Mouse (Mus musculus): ENCODE results near the gene Ces2e. TPM values are rescaled to one million over a fixed set of nuclear protein-coding genes. Genes with fewer than 3 reads are reported as not detected.

Ces2e gene
- polyA plus RNA-seq, 1 experiment from 2014 or later, result 1.8 TPM

DNA sequence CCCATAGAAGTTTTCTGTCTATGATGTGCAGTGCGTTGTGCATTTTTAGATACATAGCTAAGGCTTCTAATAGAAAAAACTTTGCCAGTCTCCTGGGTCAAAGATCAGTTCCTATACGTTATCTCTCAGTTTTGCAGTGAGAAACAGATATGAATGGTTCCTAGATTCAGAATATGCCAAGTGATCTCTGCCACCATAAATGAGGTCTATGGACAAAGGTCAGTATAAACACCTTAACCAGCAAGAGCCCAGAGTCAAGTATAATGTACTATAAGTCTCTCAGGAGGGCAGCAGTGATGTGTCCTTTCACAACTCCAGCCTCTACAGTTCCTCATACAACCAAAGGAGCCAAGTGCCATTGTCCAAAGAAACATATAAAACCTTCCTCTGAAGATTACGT is 1.2 kb downstream of the Ces2e start:
- H3K4me2 ChIP-seq (ENCODE audit: low read length), result no peak overlapping the region
- H3K9ac ChIP-seq (ENCODE audit: low read depth, low read length), result no peak overlapping the region
- no peak overlapping the region for H3K4me3 ChIP-seq (replicated peaks; ENCODE audit: low read depth, low read length)
- no peaks in the 10 kb centered on the region for H3K36me3 ChIP-seq (ENCODE audit: insufficient read depth, low read length)
- TF ChIP-seq CTCF (IDR thresholded peaks at IDR 0.05; ENCODE audit: low read depth), result no peak
- ATAC-seq (replicated peaks; ENCODE audit: low FRiP score, low read depth) (no peak), DNase-seq (ENCODE audit: low spot score) (no peak)
- WGBS, result 87% methylated on average over 3 of the region's 3 CpGs
- no peaks in the 10 kb centered on the region for H3K27me3 ChIP-seq (ENCODE audit: insufficient read depth, low read length)
- no peaks in the 10 kb centered on the region for H3K4me1 ChIP-seq (replicated peaks; ENCODE audit: insufficient read depth, low read length)
- no peak overlapping the region for H3K27ac ChIP-seq
- H3K9me3 ChIP-seq (replicated peaks; ENCODE audit: low read length), result no peaks in the 10 kb centered on the region

DNA sequence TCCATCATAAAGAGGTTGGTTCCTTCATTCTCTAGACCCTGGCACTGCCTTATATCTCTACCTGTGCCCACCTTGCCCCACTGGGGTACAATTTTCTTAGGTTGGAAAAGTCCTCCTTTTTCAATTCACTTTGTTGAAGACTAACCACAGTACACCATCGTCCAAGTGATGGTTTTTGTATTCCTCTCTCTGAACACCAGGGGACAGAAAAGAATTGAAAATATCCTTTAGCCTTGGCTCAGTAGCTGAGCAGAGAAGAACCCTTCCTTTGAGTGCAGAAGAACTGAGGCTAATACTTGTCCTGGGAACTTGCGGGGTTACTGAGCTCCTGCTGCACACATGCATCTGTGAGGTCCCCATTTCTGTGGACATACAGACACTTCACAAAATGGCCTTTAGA is 18.6 kb downstream of the Ces2e start:
- Histone ChIP-seq H3K4me2 (ENCODE audit: low read length) (no peak overlapping the region), H3K27me3 (ENCODE audit: insufficient read depth, low read length) (no peaks in the 10 kb centered on the region), H3K4me3 (replicated peaks; ENCODE audit: low read depth, low read length) (no peak overlapping the region), H3K4me1 (replicated peaks; ENCODE audit: insufficient read depth, low read length) (no peaks in the 10 kb centered on the region), H3K9me3 (replicated peaks; ENCODE audit: low read length) (no peaks in the 10 kb centered on the region), H3K36me3 (ENCODE audit: insufficient read depth, low read length) (no peaks in the 10 kb centered on the region), H3K27ac (no peak overlapping the region), H3K9ac (ENCODE audit: low read depth, low read length) (no peak overlapping the region)
- ATAC-seq (replicated peaks; ENCODE audit: low FRiP score, low read depth), result no peak
- no peak for DNase-seq (ENCODE audit: low spot score)
- WGBS, result 82% methylated on average over 2 of the region's 2 CpGs
- peak; percentile 53 for TF ChIP-seq CTCF (IDR thresholded peaks at IDR 0.05; ENCODE audit: low read depth)

DNA sequence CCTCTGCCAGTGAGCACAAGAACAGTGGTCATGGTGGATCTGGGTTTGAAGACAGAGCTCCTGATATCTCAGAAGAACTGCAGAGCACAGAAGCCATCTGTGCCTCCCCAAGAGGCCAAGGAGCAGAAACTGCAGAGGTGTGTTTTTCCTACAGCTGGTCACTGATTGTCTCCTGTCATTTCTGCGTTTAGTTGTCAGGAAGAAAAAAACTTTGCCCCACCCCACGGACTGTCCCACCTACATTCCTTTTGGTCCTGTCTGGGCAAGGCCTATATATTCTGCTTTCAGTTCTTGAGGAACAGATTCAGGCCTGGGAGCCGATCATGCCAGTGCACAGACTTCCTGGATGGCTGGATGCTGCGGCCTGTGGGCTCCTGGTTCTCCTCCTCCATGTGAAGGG is 21.0 kb downstream of the Ces2e start, which contains the start of gene Ces2f:
Gene Ces2f (plus strand): TSS at position 301 of the 400 bp plus-strand sequence.
- no peak for ATAC-seq (replicated peaks; ENCODE audit: low FRiP score, low read depth)
- TF ChIP-seq CTCF (IDR thresholded peaks at IDR 0.05; ENCODE audit: low read depth), result no peak
- no peaks in the 10 kb centered on the region for H3K9me3 ChIP-seq (replicated peaks; ENCODE audit: low read length)
- no peak within 1 kb of the TSS for H3K9ac ChIP-seq (ENCODE audit: low read depth, low read length)
- no peaks in the 10 kb centered on the region for H3K36me3 ChIP-seq (ENCODE audit: insufficient read depth, low read length)
- no peak within 1 kb of the TSS for H3K4me3 ChIP-seq (replicated peaks; ENCODE audit: low read depth, low read length)
- no peak within 1 kb of the TSS for H3K4me2 ChIP-seq (ENCODE audit: low read length)
- no peak for DNase-seq (ENCODE audit: low spot score)
- no peaks in the 10 kb centered on the region for H3K4me1 ChIP-seq (replicated peaks; ENCODE audit: insufficient read depth, low read length)
- H3K27ac ChIP-seq, result no peak within 1 kb of the TSS
- no peaks in the 10 kb centered on the region for H3K27me3 ChIP-seq (ENCODE audit: insufficient read depth, low read length)
- 59% methylated on average over 4 of the region's 4 CpGs for WGBS

DNA sequence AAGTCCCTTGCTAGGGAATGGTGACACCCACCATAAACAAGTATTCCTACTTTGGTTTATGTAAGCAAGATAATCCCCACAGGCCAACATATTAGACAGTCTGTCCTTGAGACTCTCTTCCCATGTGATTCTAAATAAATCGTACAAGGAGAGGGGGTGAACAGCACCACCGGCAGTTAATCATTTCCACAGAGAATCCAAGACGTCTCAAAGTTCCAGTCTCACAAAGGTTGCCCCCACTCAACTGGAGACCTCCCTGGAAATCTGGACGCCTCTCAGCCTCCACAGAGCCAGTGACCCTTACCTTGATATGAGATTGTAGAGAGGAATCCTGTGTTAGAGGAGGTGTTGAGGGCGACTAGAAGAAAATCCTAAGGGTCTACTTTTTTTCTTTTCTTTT is 23.0 kb downstream of the Ces2e start:
- no peak overlapping the region for H3K27ac ChIP-seq
- H3K4me1 ChIP-seq (replicated peaks; ENCODE audit: insufficient read depth, low read length), result no peaks in the 10 kb centered on the region
- H3K4me2 ChIP-seq (ENCODE audit: low read length), result no peak overlapping the region
- H3K9ac ChIP-seq (ENCODE audit: low read depth, low read length), result no peak overlapping the region
- TF ChIP-seq CTCF (IDR thresholded peaks at IDR 0.05; ENCODE audit: low read depth), result no peak
- no peaks in the 10 kb centered on the region for H3K9me3 ChIP-seq (replicated peaks; ENCODE audit: low read length)
- H3K36me3 ChIP-seq (ENCODE audit: insufficient read depth, low read length), result no peaks in the 10 kb centered on the region
- H3K4me3 ChIP-seq (replicated peaks; ENCODE audit: low read depth, low read length), result no peak overlapping the region
- ATAC-seq (replicated peaks; ENCODE audit: low FRiP score, low read depth) (no peak), DNase-seq (ENCODE audit: low spot score) (no peak)
- 58% methylated on average over 5 of the region's 5 CpGs for WGBS
- no peaks in the 10 kb centered on the region for H3K27me3 ChIP-seq (ENCODE audit: insufficient read depth, low read length)

DNA sequence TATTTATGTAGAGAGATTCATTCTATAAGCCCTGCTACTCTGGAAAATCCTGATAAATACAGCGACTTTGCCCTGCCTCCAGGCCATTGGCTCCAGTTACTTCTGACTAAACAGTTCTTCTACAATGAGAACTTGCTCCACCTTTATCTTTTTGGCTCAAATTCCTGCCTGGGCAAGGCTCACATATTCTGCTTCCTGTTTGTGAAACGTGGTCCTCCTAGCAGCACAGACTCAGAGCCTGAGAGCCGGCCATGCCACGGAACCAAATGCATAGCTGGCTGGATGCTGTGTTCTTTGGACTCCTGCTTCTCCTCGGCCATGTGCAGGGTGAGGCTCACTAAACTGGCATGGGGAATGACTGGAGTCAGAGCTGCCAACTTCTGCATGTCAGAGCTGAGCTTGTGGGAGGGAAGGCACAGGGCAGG is 35.5 kb downstream of the Ces2e start, which contains the start of gene Ces2g:
Gene Ces2g (plus strand): TSS at position 182 of the 425 bp plus-strand sequence.
- H3K9ac ChIP-seq (ENCODE audit: low read depth, low read length), result no peak within 1 kb of the TSS
- DNase-seq (ENCODE audit: low spot score) (no peak), ATAC-seq (replicated peaks; ENCODE audit: low FRiP score, low read depth) (no peak)
- H3K27ac ChIP-seq, result no peak within 1 kb of the TSS
- H3K4me2 ChIP-seq (ENCODE audit: low read length), result no peak within 1 kb of the TSS
- no peak within 1 kb of the TSS for H3K4me3 ChIP-seq (replicated peaks; ENCODE audit: low read depth, low read length)
- 51% methylated on average over 5 of the region's 5 CpGs for WGBS
- no peak for TF ChIP-seq CTCF (IDR thresholded peaks at IDR 0.05; ENCODE audit: low read depth)
- no peaks in the 10 kb centered on the region for H3K36me3 ChIP-seq (ENCODE audit: insufficient read depth, low read length)
- no peaks in the 10 kb centered on the region for H3K27me3 ChIP-seq (ENCODE audit: insufficient read depth, low read length)
- no peaks in the 10 kb centered on the region for H3K4me1 ChIP-seq (replicated peaks; ENCODE audit: insufficient read depth, low read length)
- no peaks in the 10 kb centered on the region for H3K9me3 ChIP-seq (replicated peaks; ENCODE audit: low read length)

DNA sequence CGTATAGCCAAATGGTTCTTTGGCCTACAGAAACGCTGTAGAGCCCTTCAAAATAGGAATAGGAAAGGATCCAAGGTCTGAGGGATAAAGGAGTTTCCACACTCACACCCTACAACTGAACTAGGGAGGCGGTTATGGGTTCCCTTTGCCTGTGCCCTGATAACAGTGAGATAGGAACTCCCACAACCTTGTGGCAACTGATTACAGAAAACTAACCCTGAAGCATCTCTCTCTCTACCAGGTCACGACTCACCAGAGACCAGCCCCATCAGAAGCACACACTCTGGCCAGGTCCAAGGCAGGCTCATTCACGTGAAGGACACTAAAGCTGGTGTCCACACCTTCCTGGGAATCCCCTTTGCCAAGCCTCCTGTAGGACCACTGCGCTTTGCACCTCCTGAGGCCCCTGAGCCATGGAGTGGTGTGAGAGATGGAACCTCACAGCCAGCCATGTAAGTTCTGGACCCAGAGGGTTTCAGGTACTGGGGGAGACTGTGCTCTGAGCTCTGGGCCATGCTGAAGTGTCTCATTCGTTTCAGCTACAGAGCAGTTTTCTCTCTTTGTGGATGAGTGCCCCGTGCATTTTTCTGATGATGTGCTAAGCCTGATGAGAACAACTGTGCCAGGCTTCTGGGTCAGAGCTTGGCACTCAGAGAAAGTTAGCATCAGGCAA is 36.3 kb downstream of the Ces2e start:
- WGBS, result 71% methylated on average over 8 of the region's 8 CpGs
- Histone ChIP-seq H3K27ac (no peak overlapping the region), H3K4me1 (replicated peaks; ENCODE audit: insufficient read depth, low read length) (no peaks in the 10 kb centered on the region), H3K4me2 (ENCODE audit: low read length) (no peak overlapping the region), H3K9me3 (replicated peaks; ENCODE audit: low read length) (no peaks in the 10 kb centered on the region), H3K36me3 (ENCODE audit: insufficient read depth, low read length) (no peaks in the 10 kb centered on the region), H3K27me3 (ENCODE audit: insufficient read depth, low read length) (no peaks in the 10 kb centered on the region), H3K4me3 (replicated peaks; ENCODE audit: low read depth, low read length) (no peak overlapping the region), H3K9ac (ENCODE audit: low read depth, low read length) (no peak overlapping the region)
- no peak for TF ChIP-seq CTCF (IDR thresholded peaks at IDR 0.05; ENCODE audit: low read depth)
- no peak for DNase-seq (ENCODE audit: low spot score)
- ATAC-seq (replicated peaks; ENCODE audit: low FRiP score, low read depth), result no peak
